Mouse (Mus musculus) heart, embryonic 14.5 days (tissue): ENCODE measurements around the gene Pla2g2e. TPM values are rescaled to one million over a fixed set of nuclear protein-coding genes. Genes with fewer than 3 reads are reported as not detected.

Experiments used
- polyA plus RNA-seq: library from polyadenylated mRNA; unstranded; fragments of >200 nt; fragmentation: Nextera tagmentation; extraction: Ambion mirVana; gene quantifications from 2 replicates; pipeline ENCODE4 v1.2.1, GENCODE M21; 2014

Gene Pla2g2e
- polyA plus RNA-seq, 1 experiment from 2014 or later, result not detected

Other genes with a start within 250 kb of the Pla2g2e start
- gene Vwa5b1, start 242.1 kb upstream of the Pla2g2e start, polyA plus RNA-seq, result not detected in 2 replicates
- gene Pla2g2c, start 153.2 kb upstream of the Pla2g2e start, polyA plus RNA-seq, result 0.27 and 0.28 TPM in 2 replicates
- gene Ubxn10, start 140.8 kb upstream of the Pla2g2e start, polyA plus RNA-seq, result 0.96 and 1.1 TPM in 2 replicates
- gene Pla2g2f, start 120.3 kb upstream of the Pla2g2e start, polyA plus RNA-seq, result not detected in 2 replicates
- gene Pla2g2d, start 102.2 kb upstream of the Pla2g2e start, polyA plus RNA-seq, result not detected in 2 replicates
- 2.5 and 3.2 TPM in 2 replicates for gene Pla2g5, start 14.5 kb upstream of the Pla2g2e start, polyA plus RNA-seq
- gene Gm13030, start 4.0 kb upstream of the Pla2g2e start, polyA plus RNA-seq, result not detected in 2 replicates
- 2.6 and 3.2 TPM in 2 replicates for gene Otud3, start 36.0 kb downstream of the Pla2g2e start, polyA plus RNA-seq
- gene Rnf186, start 89.2 kb downstream of the Pla2g2e start, polyA plus RNA-seq, result not detected in 2 replicates
- 4.8 and 5.7 TPM in 2 replicates for gene Tmco4, start 94.9 kb downstream of the Pla2g2e start, polyA plus RNA-seq
- gene Htr6, start 197.6 kb downstream of the Pla2g2e start, polyA plus RNA-seq, result not detected in 2 replicates
- 13.0 and 15.1 TPM in 2 replicates for gene Nbl1, start 215.1 kb downstream of the Pla2g2e start, polyA plus RNA-seq